Mouse (Mus musculus) embryonic fibroblast, embryonic 13.5 days (primary cell): ENCODE results near the gene Rrad. TPM values are rescaled to one million over a fixed set of nuclear protein-coding genes. Genes with fewer than 3 reads are reported as not detected.
A peak's percentile ranks its signal among the peaks of the same experiment; 100 is the strongest.

Experiments
- H3K27ac ChIP-seq: 2 replicates; pipeline ENCODE4 v1.5.1; 2012; ENCODE audit warnings: low read length, control low read depth, inconsistent platforms; ENCODE audit not compliant: insufficient read depth
- H3K4me1 ChIP-seq: 2 replicates; pipeline ENCODE4 v1.6.1; 2011; ENCODE audit warnings: low read length; ENCODE audit not compliant: control insufficient read depth, insufficient read depth
- H3K4me3 ChIP-seq: 2 replicates; pipeline ENCODE4 v1.5.1; 2011; ENCODE audit warnings: mild to moderate bottlenecking, control low read depth, low read length; ENCODE audit not compliant: insufficient read depth
- CTCF ChIP-seq: IDR thresholded peaks from 2 replicates; pipeline ENCODE4 v1.5.1; 2011; ENCODE audit warnings: mild to moderate bottlenecking, control low read depth, low read length, moderate library complexity, borderline replicate concordance; ENCODE audit not compliant: insufficient read depth
- POLR2A ChIP-seq: IDR thresholded peaks from 2 replicates; pipeline ENCODE4 v1.6.1; 2011; ENCODE audit warnings: low read depth, mild to moderate bottlenecking, control low read depth, low read length, moderate library complexity
- polyA plus RNA-seq: library from polyadenylated mRNA; stranded (reverse); fragments of >200 nt; gene quantifications from 2 replicates; pipeline ENCODE4 v1.2.4, GENCODE M21; 2011; ENCODE audit warnings: low read depth; ENCODE audit not compliant: missing spikeins, insufficient read length

The Rrad gene
- polyA plus RNA-seq, 1 experiment: 4.9 TPM

GRCm38 (mm10) chr8:104597656-104598055, 33.5 kb downstream of the Rrad start:
- H3K4me1 ChIP-seq: no peaks in the 10 kb centered on the region
- H3K4me3 ChIP-seq: no peak overlapping the region
- no peak overlapping the region for H3K27ac ChIP-seq
- TF ChIP-seq POLR2A (no peak), CTCF (no peak)

- Histone ChIP-seq H3K27ac (no peak overlapping the region), H3K4me1 (no peaks in the 10 kb centered on the region), H3K4me3 (no peak overlapping the region)
- TF ChIP-seq CTCF (no peak), POLR2A (no peak)
Observed at GRCm38 (mm10) chr8:104595773-104596536, 35.2 kb downstream of the Rrad start.

- no peak for TF ChIP-seq POLR2A
- TF ChIP-seq CTCF: no peak
- Histone ChIP-seq H3K4me1 (no peaks in the 10 kb centered on the region), H3K4me3 (no peak overlapping the region), H3K27ac (no peak overlapping the region)
Observed at GRCm38 (mm10) chr8:104594611-104595362, 36.3 kb downstream of the Rrad start.

GRCm38 (mm10) chr8:104593536-104594325, 37.4 kb downstream of the Rrad start:
- Histone ChIP-seq H3K27ac (no peak overlapping the region), H3K4me1 (no peaks in the 10 kb centered on the region), H3K4me3 (no peak overlapping the region)
- TF ChIP-seq POLR2A (no peak), CTCF (no peak)

GRCm38 (mm10) chr8:104592566-104592965, 38.6 kb downstream of the Rrad start:
- no peak for TF ChIP-seq CTCF
- no peak for TF ChIP-seq POLR2A
- Histone ChIP-seq H3K4me3 (no peak overlapping the region), H3K27ac (no peak overlapping the region), H3K4me1 (no peaks in the 10 kb centered on the region)

- no peaks in the 10 kb centered on the region for H3K4me1 ChIP-seq
- no peak overlapping the region for H3K27ac ChIP-seq
- TF ChIP-seq CTCF (no peak), POLR2A (no peak)
- peak overlapping the region; percentile 65 for H3K4me3 ChIP-seq
Observed at GRCm38 (mm10) chr8:104591856-104592255, 39.3 kb downstream of the Rrad start.

- TF ChIP-seq POLR2A: peak; percentile 78
- no peak for TF ChIP-seq CTCF
- Histone ChIP-seq H3K27ac (no peak within 1 kb of the TSS), H3K4me3 (peak within 1 kb of the TSS; percentile 65), H3K4me1 (no peaks in the 10 kb centered on the region)
Observed at GRCm38 (mm10) chr8:104591133-104591834, 39.8 kb downstream of the Rrad start, which contains the start of gene Pdp2. Gene Pdp2, plus strand, starts transcription at chr8:104591451.

GRCm38 (mm10) chr8:104590284-104590683, 40.8 kb downstream of the Rrad start:
- H3K4me1 ChIP-seq: no peaks in the 10 kb centered on the region
- H3K4me3 ChIP-seq: no peak overlapping the region
- TF ChIP-seq CTCF (no peak), POLR2A (no peak)
- H3K27ac ChIP-seq: no peak overlapping the region

GRCm38 (mm10) chr8:104584522-104584921, 46.6 kb downstream of the Rrad start:
- Histone ChIP-seq H3K27ac (no peak overlapping the region), H3K4me1 (no peaks in the 10 kb centered on the region), H3K4me3 (no peak overlapping the region)
- TF ChIP-seq POLR2A (no peak), CTCF (no peak)

Other genes starting within 250 kb of the Rrad start
- gene Cmtm4, start 235.5 kb downstream of the Rrad start, polyA plus RNA-seq: 28.2 and 29.1 TPM in 2 replicates
- 106 and 135 TPM in 2 replicates for gene Dync1li2, start 188.3 kb downstream of the Rrad start, polyA plus RNA-seq
- 0.25 and 0.33 TPM in 2 replicates for gene Terb1, start 121.4 kb downstream of the Rrad start, polyA plus RNA-seq
- 69.9 and 85.6 TPM in 2 replicates for gene Nae1, start 96.7 kb downstream of the Rrad start, polyA plus RNA-seq
- gene Car7, start 96.6 kb downstream of the Rrad start, polyA plus RNA-seq: 0.58 and 0.84 TPM in 2 replicates
- gene Pdp2, start 39.9 kb downstream of the Rrad start, polyA plus RNA-seq: 4.0 and 5.1 TPM in 2 replicates
- not detected in 2 replicates for gene Cdh16, start 6.9 kb downstream of the Rrad start, polyA plus RNA-seq
- 43.6 and 50.4 TPM in 2 replicates for gene Ciao2b, start 10.6 kb upstream of the Rrad start, polyA plus RNA-seq
- not detected in 2 replicates for gene Ces2a, start 102.7 kb upstream of the Rrad start, polyA plus RNA-seq
- not detected in 2 replicates for gene Ces2b, start 200.2 kb upstream of the Rrad start, polyA plus RNA-seq
- gene Ces2c, start 215.7 kb upstream of the Rrad start, polyA plus RNA-seq: not detected in 2 replicates